Mouse (Mus musculus) liver, embryonic 15.5 days (tissue): Measurements from ENCODE around the gene Rnf24. TPM values are rescaled to one million over a fixed set of nuclear protein-coding genes. Genes with fewer than 3 reads are reported as not detected.
A peak's percentile ranks its signal among the peaks of the same experiment; 100 is the strongest.

Experiments used
- microRNA-seq: library from miRNA; unstranded; fragments of <30 nt; microRNA quantifications from one replicate; pipeline ENCODE4, GENCODE M21; 2016
- polyA plus RNA-seq: library from polyadenylated mRNA; unstranded; fragments of >200 nt; fragmentation: Nextera tagmentation; extraction: Ambion mirVana; gene quantifications from 2 replicates; pipeline ENCODE4 v1.2.1, GENCODE M21; 2015

The Rnf24 gene
- polyA plus RNA-seq, 1 experiment from 2014 or later: 0.48 TPM

Small RNA genes lying within 50 kb of the gene (microRNA-seq; reads per million reads assigned to microRNA genes)
- 112 reads per million, percentile 55 among the genes with 10 or more reads in this experiment for gene Mir103-2

Other genes with a start within 250 kb of the Rnf24 start
- gene Hspa12b, start 225.6 kb downstream of the Rnf24 start, polyA plus RNA-seq: 1.8 and 1.9 TPM in 2 replicates
- not detected in 2 replicates for gene Gm11037, start 219.4 kb downstream of the Rnf24 start, polyA plus RNA-seq
- gene 1700037H04Rik, start 192.8 kb downstream of the Rnf24 start, polyA plus RNA-seq: 135 and 147 TPM in 2 replicates
- 4.1 and 5.4 TPM in 2 replicates for gene Cenpb, start 172.8 kb downstream of the Rnf24 start, polyA plus RNA-seq
- 236 and 279 TPM in 2 replicates for gene Cdc25b, start 165.9 kb downstream of the Rnf24 start, polyA plus RNA-seq
- gene Spef1, start 165.6 kb downstream of the Rnf24 start, polyA plus RNA-seq: 1.6 and 1.8 TPM in 2 replicates
- 16.6 and 18.3 TPM in 2 replicates for gene Ap5s1, start 145.8 kb downstream of the Rnf24 start, polyA plus RNA-seq
- 29.8 and 33.5 TPM in 2 replicates for gene Mavs, start 118.8 kb downstream of the Rnf24 start, polyA plus RNA-seq
- gene Pank2, start 90.4 kb downstream of the Rnf24 start, polyA plus RNA-seq: 21.7 and 22.0 TPM in 2 replicates
- gene Smox, start 138.6 kb upstream of the Rnf24 start, polyA plus RNA-seq: 106 and 117 TPM in 2 replicates
- gene Adra1d, start 209.4 kb upstream of the Rnf24 start, polyA plus RNA-seq: 0.41 and 0.44 TPM in 2 replicates